Mouse (Mus musculus): Measurements from ENCODE around the gene Pcyt2.

GRCm38 (mm10) chr11:120597240-120598235 is 20.2 kb downstream of the Pcyt2 start:
- TF ChIP-seq CTCF (IDR thresholded peaks at IDR 0.05; ENCODE audit: insufficient read depth, low read depth, low read length), result no peak
- TF ChIP-seq POLR2A (IDR thresholded peaks at IDR 0.05; ENCODE audit: insufficient read depth, low read depth, low read length), result no peak
